Mouse (Mus musculus) gastrocnemius, postnatal 25 days (tissue): Measurements from ENCODE around the gene Sf1. TPM values are rescaled to one million over a fixed set of nuclear protein-coding genes. Genes with fewer than 3 reads are reported as not detected.

Experiments used
- DNase-seq: peaks from one replicate; pipeline ENCODE4 v3.0.0; 2022
- total RNA-seq, 2 experiments: library from RNA; stranded (reverse); gene quantifications; 1 replicate in 1 of 2; 2 replicates in 1 of 2; pipeline ENCODE4 v1.2.3; 2021

Sf1 gene
- total RNA-seq, 2 experiments from 2014 or later: 65.5 to 75.2 TPM

- DNase-seq: no peak
Measured at GRCm38 (mm10) chr19:6341453-6342077, 21.9 kb upstream of the Sf1 start.

- DNase-seq: no peak
Measured at GRCm38 (mm10) chr19:6342276-6342933, 21.1 kb upstream of the Sf1 start.

GRCm38 (mm10) chr19:6343066-6343925 lies 20.2 kb upstream of the Sf1 start:
- DNase-seq: no peak

- DNase-seq: no peak
Measured at GRCm38 (mm10) chr19:6343996-6344395, 19.5 kb upstream of the Sf1 start.

- no peak for DNase-seq
Measured at GRCm38 (mm10) chr19:6346023-6346422, 17.5 kb upstream of the Sf1 start.

- no peak for DNase-seq
Measured at GRCm38 (mm10) chr19:6346661-6347060, 16.8 kb upstream of the Sf1 start.

- DNase-seq: no peak
Measured at GRCm38 (mm10) chr19:6347615-6348014, 15.9 kb upstream of the Sf1 start.

GRCm38 (mm10) chr19:6348717-6349116 lies 14.8 kb upstream of the Sf1 start:
- no peak for DNase-seq

GRCm38 (mm10) chr19:6349215-6349983 lies 14.1 kb upstream of the Sf1 start:
- no peak for DNase-seq

- DNase-seq: no peak
Measured at GRCm38 (mm10) chr19:6351431-6352106, 11.9 kb upstream of the Sf1 start.

GRCm38 (mm10) chr19:6352107-6352505 lies 11.4 kb upstream of the Sf1 start:
- DNase-seq: no peak

GRCm38 (mm10) chr19:6354030-6354429 lies 9.5 kb upstream of the Sf1 start:
- no peak for DNase-seq

GRCm38 (mm10) chr19:6361291-6361690 lies 2.2 kb upstream of the Sf1 start:
- no peak for DNase-seq

GRCm38 (mm10) chr19:6363091-6363410 lies 439 bp upstream of the Sf1 start:
- no peak for DNase-seq

- DNase-seq: peak; percentile 90
Measured at GRCm38 (mm10) chr19:6364317-6364725, 831 bp downstream of the Sf1 start.

GRCm38 (mm10) chr19:6364842-6365241 lies 1.4 kb downstream of the Sf1 start:
- no peak for DNase-seq

GRCm38 (mm10) chr19:6370175-6370574 lies 6.7 kb downstream of the Sf1 start:
- no peak for DNase-seq

GRCm38 (mm10) chr19:6372433-6372832 lies 8.9 kb downstream of the Sf1 start:
- no peak for DNase-seq

- no peak for DNase-seq
Measured at GRCm38 (mm10) chr19:6373539-6374400, 10.3 kb downstream of the Sf1 start.

GRCm38 (mm10) chr19:6374571-6374970 lies 11.1 kb downstream of the Sf1 start:
- DNase-seq: no peak
